Mouse (Mus musculus) layer of hippocampus, adult 9-11 months (tissue): ENCODE data around the gene Atf1.
"Not testable (repeated sequence)": the region's sequence is repeated elsewhere in the genome, so short reads cannot be mapped to it uniquely, and the experiment has no call there.

Experiments used
- DNase-seq: peaks from one replicate; pipeline ENCODE4 v3.0.0; 2022

The Atf1 gene

DNA sequence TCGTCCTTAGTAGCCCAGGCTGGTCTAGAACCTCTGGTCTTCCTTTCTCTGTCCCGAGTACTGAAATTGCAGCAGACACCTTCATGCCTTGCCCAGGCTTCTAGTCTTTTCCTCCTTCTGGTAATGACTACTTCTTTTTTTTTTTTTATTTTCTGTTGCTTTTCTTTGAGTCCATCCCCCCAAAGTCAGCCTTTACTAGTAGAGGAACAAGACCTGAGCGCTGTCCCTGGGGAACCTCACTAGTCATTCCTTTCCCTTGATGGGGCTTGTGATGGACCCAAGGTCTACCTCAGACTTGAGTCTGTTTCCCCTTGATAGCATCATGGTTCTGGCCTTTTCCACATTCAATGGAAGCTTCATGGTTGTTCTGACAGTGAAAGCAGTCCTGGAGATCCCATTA lies 9.6 kb upstream of the Atf1 start:
- DNase-seq: no peak

GRCm38 (mm10) chr15:100219396-100219795 lies 8.2 kb upstream of the Atf1 start:
- DNase-seq: no peak

- DNase-seq: no peak
These were observed 6.7 kb upstream of the Atf1 start for GRCm38 (mm10) chr15:100220916-100221315.

DNA sequence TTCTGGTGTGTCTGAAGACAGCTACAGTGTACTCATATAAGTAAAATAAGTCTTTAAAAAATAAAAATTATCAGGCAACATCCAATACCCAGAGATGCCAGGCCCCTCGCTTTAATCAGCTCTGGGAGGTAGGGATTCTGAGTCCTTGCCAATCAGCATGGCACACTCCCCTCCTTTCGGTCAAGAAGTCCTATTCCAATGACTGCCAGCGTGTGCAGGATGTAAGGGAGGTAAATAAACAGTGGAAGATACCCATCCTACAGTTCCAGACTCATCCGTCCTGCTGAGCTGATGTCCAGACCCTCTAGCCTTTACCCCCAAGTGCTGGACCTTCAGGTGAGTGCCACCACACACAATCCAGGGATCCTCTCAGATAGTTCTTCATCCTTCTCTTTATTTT lies 2.2 kb upstream of the Atf1 start:
- DNase-seq: no peak

- no peak for DNase-seq
These were observed 1.7 kb upstream of the Atf1 start for GRCm38 (mm10) chr15:100225891-100226290.

DNA sequence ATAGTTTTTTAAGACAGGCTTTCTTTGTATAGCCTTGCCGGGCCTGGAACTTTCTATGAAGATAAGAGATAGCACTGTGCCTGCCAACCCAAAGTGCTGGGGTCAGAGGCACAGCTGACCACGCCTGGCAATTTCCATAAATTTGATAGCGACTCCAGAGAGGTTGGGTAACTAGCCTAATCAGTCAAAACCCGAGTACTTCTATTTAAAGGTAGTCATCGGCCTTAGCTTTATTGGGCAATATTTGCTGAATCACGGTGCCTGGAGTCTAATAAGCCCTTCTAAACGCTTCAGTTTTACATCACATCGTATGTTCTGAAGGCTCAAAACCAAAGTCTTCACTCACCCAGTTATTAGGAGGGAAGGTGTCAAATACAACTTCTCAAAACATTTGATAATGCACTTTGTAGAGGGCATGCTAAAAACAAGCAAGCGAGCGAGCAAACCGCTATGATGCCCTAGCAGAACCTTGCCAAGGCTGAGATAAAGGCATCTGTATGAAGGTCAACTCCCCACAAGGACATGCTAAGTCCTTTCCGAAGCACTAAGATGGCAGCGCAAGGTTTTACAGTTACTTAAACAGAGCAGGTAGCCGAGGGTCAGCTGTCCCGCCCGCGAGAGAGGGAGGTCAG lies 472 bp upstream of the Atf1 start:
- DNase-seq: no peak

GRCm38 (mm10) chr15:100228535-100229336 lies 1.1 kb downstream of the Atf1 start:
- DNase-seq: no peak

- DNase-seq: no peak
These were observed 3.0 kb downstream of the Atf1 start for GRCm38 (mm10) chr15:100230655-100231054.

DNA sequence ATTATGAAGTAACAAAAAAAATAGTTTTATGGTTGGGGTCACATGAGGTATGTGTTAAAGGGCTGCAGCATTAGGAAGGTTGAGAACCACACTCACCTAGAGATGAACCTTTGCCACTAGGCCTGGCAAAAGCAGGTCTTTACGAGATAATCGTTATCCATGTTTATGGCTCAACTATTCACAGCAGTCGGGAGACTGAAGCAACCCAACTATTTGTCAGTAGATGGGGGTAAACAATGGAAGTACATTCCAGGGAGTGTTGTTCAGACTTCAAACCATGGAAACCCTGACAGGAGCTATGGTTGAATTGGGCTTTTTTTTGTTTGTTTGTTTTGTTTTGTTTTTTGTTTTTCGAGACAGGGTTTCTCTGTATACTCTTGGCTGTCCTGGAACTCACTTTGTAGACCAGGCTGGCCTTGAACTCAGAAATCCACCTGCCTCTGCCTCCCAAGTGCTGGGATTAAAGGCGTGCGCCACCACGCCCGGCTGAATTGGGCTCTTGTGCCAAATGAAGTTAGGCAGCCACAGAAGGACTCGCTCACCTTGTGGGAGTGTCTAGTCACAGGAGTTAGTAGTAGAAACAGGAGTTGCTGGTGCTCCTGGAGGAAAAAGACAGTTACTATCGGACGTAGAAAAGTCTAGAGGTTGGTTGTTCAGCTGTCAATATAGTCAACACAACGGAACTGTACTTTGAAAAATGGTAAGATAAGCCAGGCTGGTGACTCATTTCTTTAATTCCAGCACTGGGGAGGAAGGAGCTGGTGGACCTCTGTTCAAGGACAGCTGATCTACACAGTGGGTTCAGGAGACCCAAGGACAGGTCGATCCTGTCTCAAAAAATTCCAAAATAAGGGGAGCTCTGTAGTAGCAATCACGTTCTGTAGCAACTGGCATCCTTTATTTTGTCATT lies 4.3 kb downstream of the Atf1 start:
- DNase-seq: no peak

DNA sequence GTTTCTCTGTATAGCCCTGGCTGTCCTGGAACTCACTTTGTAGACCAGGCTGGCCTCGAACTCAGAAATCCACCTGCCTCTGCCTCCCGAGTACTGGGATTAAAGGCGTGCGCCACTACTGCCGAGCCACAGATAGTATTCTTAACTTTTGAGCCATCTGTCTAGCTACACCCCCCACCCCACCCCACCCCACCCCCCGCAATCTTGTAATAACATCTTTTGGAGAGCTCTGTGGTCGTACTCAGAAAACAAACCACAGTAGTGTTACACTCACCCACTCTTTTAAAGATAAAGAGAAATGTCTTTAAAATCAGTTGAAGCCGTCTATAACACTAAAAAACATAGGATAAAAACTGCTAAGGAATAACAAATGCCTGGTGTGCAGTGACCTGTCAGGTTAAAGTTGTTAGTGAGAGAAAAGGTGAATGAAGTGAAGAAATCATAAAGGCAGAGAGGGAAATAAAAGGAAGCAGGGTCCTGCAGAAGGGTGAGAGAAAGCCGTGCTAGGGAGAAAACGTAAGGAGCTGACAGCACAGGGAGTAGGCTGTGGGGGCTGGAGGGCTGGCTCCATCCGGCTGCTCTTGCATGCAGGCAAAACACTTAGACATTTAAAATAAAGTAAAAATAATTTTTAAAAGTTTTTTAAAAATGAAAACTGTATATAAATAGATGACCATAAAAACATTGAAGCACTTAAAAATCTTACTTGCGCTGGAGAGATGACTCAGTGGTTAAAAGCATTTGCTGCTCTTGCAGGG lies 7.8 kb downstream of the Atf1 start:
- no peak for DNase-seq

DNA sequence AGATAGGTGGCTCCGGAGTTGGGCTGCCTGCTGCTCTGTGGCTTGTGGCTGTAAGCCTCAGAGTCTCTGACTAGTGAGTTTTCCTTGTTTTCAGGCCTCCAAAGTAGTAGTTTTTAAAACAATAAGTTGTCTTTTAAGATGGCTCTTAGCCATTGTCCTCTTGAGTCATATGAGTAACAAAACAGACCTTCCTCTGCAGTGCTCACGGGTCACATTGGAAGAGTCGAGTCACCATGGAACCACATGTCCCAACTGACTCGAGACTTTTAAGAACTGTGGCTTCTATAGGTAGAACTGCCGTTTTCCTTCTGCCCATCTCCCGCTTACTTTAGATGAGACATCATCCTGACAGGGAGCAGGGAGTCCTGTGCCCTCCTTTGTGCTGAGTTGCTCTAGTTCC lies 9.3 kb downstream of the Atf1 start:
- no peak for DNase-seq

DNA sequence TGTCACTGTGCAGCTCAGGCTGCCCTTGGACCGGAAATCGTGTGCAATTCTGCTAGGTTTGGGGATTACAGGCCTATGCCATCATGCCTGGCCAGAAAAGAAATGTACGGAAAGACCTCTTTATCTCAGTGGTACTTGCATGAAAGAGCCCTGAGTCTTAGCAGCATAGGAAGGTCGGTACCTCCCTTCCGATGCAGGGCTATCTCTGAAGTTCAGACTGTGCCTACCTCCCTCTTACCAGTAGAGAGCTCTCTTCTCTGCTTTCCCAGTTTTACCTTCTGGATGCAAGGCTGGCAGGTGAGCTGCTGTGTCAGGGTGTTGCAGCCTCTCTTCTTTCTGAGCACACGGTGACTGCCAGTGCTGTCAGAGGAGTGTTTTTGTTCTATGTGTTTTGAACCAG lies 14.2 kb downstream of the Atf1 start:
- no peak for DNase-seq

- no peak for DNase-seq
These were observed 18.3 kb downstream of the Atf1 start for GRCm38 (mm10) chr15:100245951-100246350.

DNA sequence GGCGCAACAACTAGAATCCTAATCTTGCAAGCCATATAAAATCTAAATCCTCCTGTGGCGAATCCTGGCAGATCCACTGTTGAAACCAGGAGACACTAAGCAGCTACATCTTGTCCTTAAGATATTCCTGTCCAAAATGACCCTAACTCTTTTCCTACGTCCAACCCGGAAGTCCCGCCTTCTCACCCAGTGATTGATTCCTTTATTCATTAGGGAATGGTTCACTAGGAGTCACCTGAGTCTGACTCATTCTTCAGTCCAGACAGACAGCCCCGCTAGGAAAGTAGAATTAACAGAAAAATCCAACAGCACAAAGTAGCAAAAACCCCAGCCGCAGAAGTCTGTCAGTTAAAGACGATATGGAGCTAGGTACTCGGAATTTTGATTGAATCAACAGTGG lies 19.7 kb downstream of the Atf1 start:
- no peak for DNase-seq

- DNase-seq: no peak
These were observed 21.2 kb downstream of the Atf1 start for GRCm38 (mm10) chr15:100248665-100249433.

DNA sequence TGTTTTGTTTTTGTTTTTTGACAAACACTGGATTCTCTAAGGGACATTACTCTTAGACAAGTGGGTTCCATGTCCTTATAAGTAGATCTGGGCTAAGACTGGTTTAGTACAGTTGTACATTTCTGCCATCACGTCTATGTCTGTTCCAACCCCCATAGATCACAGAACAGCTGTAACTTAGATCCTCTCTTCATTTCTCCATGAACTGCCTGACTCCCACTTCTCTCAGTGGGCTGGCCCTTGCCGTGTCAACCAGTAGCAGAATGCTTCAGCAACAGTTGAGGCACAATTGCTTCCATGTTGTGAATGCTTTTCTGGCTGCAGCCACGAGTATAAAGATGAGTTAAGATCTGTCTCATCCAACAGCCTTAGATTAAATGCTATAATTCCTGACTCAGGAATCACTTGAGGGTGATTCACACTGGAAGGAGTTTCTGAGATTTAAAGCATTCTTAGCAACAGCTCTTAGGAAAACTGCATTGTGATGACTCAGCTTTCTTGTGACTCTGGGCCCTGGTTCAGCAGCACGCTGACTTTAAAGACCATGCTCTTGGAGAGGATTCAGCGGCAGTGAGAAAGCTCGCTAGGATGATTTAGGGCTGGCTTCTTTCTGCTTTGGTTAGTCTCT lies 23.6 kb downstream of the Atf1 start:
- no peak for DNase-seq

DNA sequence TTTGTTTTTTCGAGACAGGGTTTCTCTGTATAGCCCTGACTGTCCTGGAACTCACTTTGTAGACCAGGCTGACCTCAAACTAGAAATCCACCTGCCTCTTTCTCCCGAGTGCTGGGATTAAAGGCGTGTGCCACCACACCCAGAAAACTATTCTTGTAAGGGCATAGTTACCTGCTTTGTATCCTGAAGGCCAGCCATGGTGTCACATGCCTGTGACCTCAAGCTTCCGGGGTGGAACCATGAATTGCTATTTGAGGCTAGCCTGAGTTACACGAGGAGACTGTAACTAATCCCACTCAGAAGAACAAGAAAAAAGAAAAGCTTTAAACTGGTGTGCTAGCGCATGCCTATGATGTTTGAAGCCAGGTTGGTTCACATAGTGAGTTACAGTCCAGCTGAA lies 28.8 kb downstream of the Atf1 start:
- DNase-seq: no peak

DNA sequence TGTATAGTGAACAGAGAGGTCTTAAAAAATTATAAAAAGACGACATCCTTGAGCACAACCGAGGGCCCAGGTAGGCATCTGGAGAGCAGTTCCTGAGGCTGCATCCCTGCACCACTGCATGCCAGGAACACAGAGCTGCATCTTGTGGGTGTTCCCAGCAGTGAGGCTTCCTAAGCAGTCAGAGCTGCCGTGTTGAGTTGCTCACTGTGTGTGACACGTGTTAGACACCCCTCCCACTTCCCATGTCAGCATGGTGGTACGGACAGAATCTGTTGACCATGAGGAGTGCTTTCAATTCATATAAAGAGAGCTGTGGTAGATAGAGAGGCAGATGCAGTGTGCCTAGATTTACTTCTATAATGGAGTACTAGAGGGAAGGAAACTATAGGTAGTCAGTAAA lies 29.7 kb downstream of the Atf1 start:
- DNase-seq: no peak

- DNase-seq: no peak
These were observed 31.2 kb downstream of the Atf1 start for GRCm38 (mm10) chr15:100258646-100259425.

- not testable (repeated sequence) for DNase-seq
These were observed 32.7 kb downstream of the Atf1 start for GRCm38 (mm10) chr15:100260351-100260750.
